In the genomic region with DNA sequence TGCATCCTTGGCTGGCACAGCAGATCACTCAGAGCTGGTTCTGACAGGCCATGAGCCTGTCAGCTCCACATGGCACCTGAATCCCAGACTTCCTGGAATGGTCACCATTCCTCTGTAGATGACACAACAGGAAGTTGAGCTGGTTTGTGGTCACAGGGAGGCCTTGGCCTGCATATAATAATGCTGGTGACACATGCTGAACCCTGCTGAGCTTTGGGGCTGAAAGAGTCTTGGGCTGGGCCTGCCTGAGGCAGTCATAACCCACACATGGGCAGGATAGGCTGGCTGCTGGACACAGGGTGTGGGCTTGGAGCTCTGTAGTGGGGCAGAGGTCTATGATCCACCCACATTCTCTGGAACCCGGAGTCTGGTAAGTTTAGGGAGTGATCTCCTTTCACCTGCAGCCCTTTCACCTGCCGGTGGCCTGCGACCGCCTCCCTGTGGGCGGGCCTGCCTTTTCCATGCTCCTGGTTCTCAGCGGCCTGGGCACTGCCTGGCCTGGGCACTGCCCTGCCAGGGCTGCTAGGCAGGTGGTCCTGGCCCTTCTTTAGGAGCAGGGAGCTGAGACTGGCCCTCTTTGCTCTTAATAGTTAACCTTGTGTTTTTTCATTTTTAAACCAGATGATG, we compare ENCODE assay signal across 14 mouse cellular contexts. TPM values are rescaled to one million over a fixed set of nuclear protein-coding genes. Genes with fewer than 3 reads are reported as not detected.
DNase-seq lines count a peak whose midpoint lies in the region; ATAC-seq lines count a peak whose summit lies in the region.
"Had no signal": no experiment of that assay in that cellular context is flagged by ENCODE, and none has a peak within 500 bp of the region (broad histone marks: within the 10 kb centered on the region; RNA-seq: fewer than 3 reads in every experiment).

No protein-coding gene starts in this region.

- H3K9me3 ChIP-seq in midbrain, embryonic 13.5 days: no peaks in the 10 kb centered on the region
- H3K9me3 ChIP-seq: limb, embryonic 15.5 days; neural tube, embryonic 13.5 days had no signal

- no peaks in the 10 kb centered on the region for H3K4me1 ChIP-seq in midbrain, embryonic 13.5 days (replicated peaks)
- H3K4me1 ChIP-seq: limb, embryonic 15.5 days; neural tube, embryonic 13.5 days had no signal

- DNase-seq in lung, postnatal 36 days: peak; percentile 32
- no peak for DNase-seq in lung, postnatal 25 days (ENCODE audit: low spot score)
- DNase-seq in adrenal gland, postnatal 36 days: peak; percentile 71 to 83
- peak; percentile 41 for DNase-seq in urinary bladder, postnatal 25 days (ENCODE audit: low spot score)
- DNase-seq in frontal cortex, postnatal 14 days (ENCODE audit: low spot score in 2 of 2): no peak
- DNase-seq in right cerebral cortex, postnatal 14 days: no peak
- DNase-seq: gastrocnemius, postnatal 36 days; heart, postnatal 36 days; kidney, adult 9 months had no signal

- WGBS in macrophage (ENCODE audit: missing documents): 68% methylated on average over 6 of the region's 6 CpGs
- 94% methylated on average over 6 of the region's 6 CpGs for WGBS in midbrain, embryonic 13.5 days

- H3K79me2 ChIP-seq in macrophage (ENCODE audit: inconsistent target): peaks cover 36% of the 10 kb centered on the region; the same call in 1 of the 2 replicates

- H3K4me2 ChIP-seq in midbrain, embryonic 13.5 days (replicated peaks): no peak overlapping the region
- H3K4me2 ChIP-seq: limb, embryonic 15.5 days; neural tube, embryonic 13.5 days had no signal

- peak overlapping the region; percentile 43 for H3K27ac ChIP-seq in macrophage
- no peak overlapping the region for H3K27ac ChIP-seq in midbrain, embryonic 13.5 days
- H3K27ac ChIP-seq: limb, embryonic 15.5 days; neural tube, embryonic 13.5 days had no signal

- H3K4me3 ChIP-seq in macrophage (ENCODE audit: inconsistent target): no peak overlapping the region
- H3K4me3 ChIP-seq in midbrain, embryonic 13.5 days (replicated peaks): no peak overlapping the region
- H3K4me3 ChIP-seq: erythroblast, embryonic 14.5 days; limb, embryonic 15.5 days; neural tube, embryonic 13.5 days had no signal

- H3K27me3 ChIP-seq in midbrain, embryonic 13.5 days: no peaks in the 10 kb centered on the region
- H3K27me3 ChIP-seq: limb, embryonic 15.5 days; neural tube, embryonic 13.5 days had no signal

- peaks cover 66% of the 10 kb centered on the region for H3K36me3 ChIP-seq in macrophage (ENCODE audit: inconsistent target)
- H3K36me3 ChIP-seq in midbrain, embryonic 13.5 days: peaks cover 83% of the 10 kb centered on the region

- no peak for ATAC-seq in midbrain, embryonic 13.5 days

- no peak overlapping the region for H3K9ac ChIP-seq in midbrain, embryonic 13.5 days (replicated peaks)
- H3K9ac ChIP-seq: limb, embryonic 15.5 days; neural tube, embryonic 13.5 days had no signal

RNA-seq across cellular contexts. Expression of a gene that starts 18.8 kb away (rescaled TPM):
- 10 to 100 TPM; 34.0 to 43.3 TPM for total RNA-seq in adrenal gland, postnatal 36 days (2021)
- 10 to 100 TPM in 15 of 26 experiments, 1 to 10 TPM in 11; 3.4 to 20.6 (median 13.1) TPM for total RNA-seq in macrophage (2018; cell fraction: chromatin; rRNA removed)
- 10 to 100 TPM in 12 of 26 experiments, 1 to 10 TPM in 14; 5.2 to 12.7 (median 9.7) TPM for total RNA-seq in macrophage (2018; cell fraction: cytosol; rRNA removed)
- total RNA-seq in macrophage (2018; cell fraction: nucleus; rRNA removed): 10 to 100 TPM in 19 of 26 experiments, 1 to 10 TPM in 7; 4.0 to 19.3 (median 12.7) TPM
- polyA plus RNA-seq in macrophage (2018): 4.6 to 4.9 TPM (median 4.8 TPM) in 3 replicates
- polyA plus RNA-seq in midbrain, embryonic 13.5 days (2015; fragmentation: Nextera tagmentation; extraction: Ambion mirVana): 15.9 and 16.5 TPM in 2 replicates

RNA-seq across cellular contexts. Expression of a gene that starts 20.2 kb away (rescaled TPM):
- 100 to 1,000 TPM; 175 to 310 TPM for total RNA-seq in adrenal gland, postnatal 36 days (2021)
- 100 to 1,000 TPM in 19 of 26 experiments, 10 to 100 TPM in 7; 39.0 to 252 (median 153) TPM for total RNA-seq in macrophage (2018; cell fraction: chromatin; rRNA removed)
- total RNA-seq in macrophage (2018; cell fraction: cytosol; rRNA removed): 100 to 1,000 TPM in 24 of 26 experiments, 10 to 100 TPM in 2; 95.1 to 211 (median 142) TPM
- total RNA-seq in macrophage (2018; cell fraction: nucleus; rRNA removed): 100 to 1,000 TPM in 21 of 26 experiments, 10 to 100 TPM in 5; 67.7 to 217 (median 164) TPM
- polyA plus RNA-seq in macrophage (2018): 75.4 to 129 TPM (median 88.2 TPM) in 3 replicates
- polyA plus RNA-seq in midbrain, embryonic 13.5 days (2015; fragmentation: Nextera tagmentation; extraction: Ambion mirVana): 78.0 and 85.5 TPM in 2 replicates

RNA-seq across cellular contexts. Expression of a gene that starts 42.3 kb away (rescaled TPM):
- 10 to 100 TPM; 42.5 to 52.6 TPM for total RNA-seq in adrenal gland, postnatal 36 days (2021)
- total RNA-seq in macrophage (2018; cell fraction: chromatin; rRNA removed): 100 to 1,000 TPM; 275 to 612 (median 339) TPM
- total RNA-seq in macrophage (2018; cell fraction: cytosol; rRNA removed): 10 to 100 TPM; 43.3 to 62.6 (median 51.6) TPM
- total RNA-seq in macrophage (2018; cell fraction: nucleus; rRNA removed): 100 to 1,000 TPM in 25 of 26 experiments, 10 to 100 TPM in 1; 96.7 to 275 (median 154) TPM
- 67.8 to 153 TPM (median 75.9 TPM) in 3 replicates for polyA plus RNA-seq in macrophage (2018)
- 65.1 and 66.8 TPM in 2 replicates for polyA plus RNA-seq in midbrain, embryonic 13.5 days (2015; fragmentation: Nextera tagmentation; extraction: Ambion mirVana)

Comparison
In these comparisons a context has a peak if more than half of its experiments do, and no peak if none do; other contexts are left out.
1. DNase-seq: peak in lung, postnatal 36 days (single experiment), adrenal gland, postnatal 36 days (2 of 2) and urinary bladder, postnatal 25 days (single experiment); none in lung, postnatal 25 days (single experiment), frontal cortex, postnatal 14 days (0 of 2) and right cerebral cortex, postnatal 14 days (single experiment).